Mouse (Mus musculus): ENCODE data around the gene Pde9a.

Gene Pde9a

DNA sequence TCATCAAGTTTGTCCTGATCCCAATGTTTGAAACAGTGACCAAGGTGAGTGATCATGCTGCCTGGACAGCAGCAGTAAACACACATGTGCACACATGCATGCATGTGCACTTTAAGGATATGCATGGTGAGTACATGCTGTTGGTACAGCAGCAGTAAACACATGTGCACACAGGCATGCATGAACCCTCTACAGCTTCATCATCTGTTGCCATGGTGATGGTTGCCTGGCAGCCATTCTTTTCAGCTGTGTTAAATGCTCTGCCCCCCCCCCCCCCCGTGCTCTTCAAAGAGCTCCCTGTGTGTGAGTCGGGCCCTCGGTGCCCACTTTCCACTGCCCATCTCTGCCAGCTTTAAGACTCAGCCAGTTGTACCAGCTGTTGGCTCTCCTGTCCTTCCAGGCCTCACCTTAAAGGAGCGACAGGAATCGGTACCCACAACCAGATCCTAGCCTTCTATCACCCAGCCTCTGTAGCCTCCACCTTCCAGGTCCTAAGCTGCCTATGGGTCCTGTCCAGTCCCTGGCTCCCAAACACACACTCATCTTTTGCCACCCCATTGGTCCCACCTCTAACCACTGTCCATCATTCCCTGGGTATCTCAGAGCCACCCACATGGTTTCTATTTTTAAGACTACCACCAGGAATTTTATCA lies 84.9 kb downstream of the Pde9a start:
- no peak for DNase-seq

DNA sequence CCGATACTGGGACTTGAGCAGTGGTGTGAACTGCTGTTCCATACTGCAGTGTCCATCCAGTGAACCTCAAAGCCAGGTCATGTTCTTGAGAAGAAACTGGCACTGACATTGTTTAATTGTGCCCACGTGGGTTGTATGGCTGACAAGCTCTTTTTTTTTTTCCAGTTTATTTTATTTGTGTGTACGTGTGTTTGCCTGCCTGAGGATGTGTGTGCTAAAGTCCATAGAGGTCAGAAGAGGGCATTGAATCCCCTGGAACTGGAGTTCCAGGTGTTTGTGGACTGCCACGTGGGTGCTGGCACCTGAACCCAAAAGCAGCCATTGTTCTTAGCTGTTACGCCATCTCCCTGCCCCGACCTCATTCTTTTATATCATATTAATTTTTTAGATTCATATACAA lies 88.4 kb downstream of the Pde9a start:
- DNase-seq, result peak; percentile 28

DNA sequence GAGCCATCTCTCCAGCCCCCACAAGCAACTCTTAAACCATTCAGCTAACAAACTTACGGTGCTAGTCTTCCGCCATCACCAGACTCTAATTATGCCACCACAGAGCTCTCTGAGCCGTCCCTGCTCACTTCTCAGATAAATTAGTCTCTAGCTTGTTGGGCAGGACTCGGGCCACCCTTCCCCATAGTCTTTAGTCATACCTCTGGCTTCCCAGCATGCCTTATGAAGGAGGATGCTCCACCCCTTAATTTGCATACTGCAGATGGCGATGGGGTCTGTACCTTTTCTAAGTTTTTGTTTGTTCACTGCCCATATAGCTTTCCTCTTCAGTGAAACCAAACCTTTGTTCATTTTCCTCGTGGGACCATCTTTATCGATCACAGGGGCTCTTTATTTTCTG lies 92.6 kb downstream of the Pde9a start:
- no peak for DNase-seq

DNA sequence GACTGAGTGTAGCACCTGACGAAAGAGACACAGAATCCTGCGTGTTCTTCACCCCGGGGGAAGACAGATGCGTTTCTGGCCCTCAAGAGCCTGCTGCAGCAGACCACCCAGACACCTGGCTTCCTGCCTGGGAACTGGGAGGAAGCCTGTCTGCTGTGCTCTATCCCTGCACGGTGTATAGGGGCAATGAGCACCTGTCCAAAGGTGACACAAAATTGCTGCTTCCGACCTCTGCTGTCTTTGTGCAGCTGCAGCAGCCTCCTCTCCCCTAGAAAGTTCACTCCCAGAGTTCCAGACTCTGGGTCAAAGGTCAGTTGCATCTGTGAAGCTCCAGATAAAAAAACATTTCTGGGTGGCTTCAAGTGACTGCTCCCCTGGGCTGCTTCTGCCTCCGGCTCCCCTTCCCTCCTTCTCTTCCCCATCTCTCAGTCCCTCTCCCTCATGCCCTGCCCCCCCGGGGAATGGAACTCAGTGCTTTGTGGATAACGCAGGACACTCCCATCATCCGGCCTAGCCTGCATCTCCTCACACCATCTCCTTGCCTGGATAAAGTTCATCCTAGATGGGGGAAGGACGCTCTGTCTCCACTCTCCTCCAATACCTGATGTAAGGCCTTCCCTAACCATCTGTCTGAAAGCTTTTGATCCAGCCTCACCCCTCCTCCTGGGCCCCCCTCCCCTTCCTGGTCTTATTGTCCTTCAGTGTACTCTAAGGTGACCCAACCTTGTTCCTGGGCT lies 93.3 kb downstream of the Pde9a start:
- DNase-seq, result peak; percentile 32

DNA sequence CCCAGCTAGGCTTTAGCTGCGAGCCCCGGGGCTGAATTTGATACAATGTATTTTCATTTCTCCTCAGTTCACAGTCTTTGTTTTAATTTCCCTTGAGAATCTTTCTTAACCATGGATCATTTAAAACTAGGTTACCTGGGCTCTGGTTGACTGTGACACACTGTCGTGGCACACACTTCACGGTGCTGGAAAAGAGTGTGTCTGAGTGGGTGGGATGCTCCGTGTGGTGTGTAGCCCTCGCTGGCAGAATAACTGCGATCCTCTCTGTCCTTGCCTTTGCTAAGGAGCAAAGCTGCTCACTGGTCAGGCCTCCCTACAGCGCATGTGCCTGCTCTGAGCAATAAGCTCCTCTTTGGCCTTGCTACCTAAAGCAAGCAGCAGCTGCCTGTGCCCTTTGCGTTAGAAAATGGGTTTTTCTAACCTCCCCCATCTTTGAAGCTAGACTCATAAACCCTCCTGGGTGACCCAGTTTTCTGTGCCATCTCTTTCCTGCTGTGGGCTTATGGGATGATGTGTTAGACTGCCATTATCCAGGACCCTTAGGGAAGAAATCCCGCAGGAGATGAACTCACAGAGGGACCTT lies 100.7 kb downstream of the Pde9a start:
- DNase-seq, result no peak

DNA sequence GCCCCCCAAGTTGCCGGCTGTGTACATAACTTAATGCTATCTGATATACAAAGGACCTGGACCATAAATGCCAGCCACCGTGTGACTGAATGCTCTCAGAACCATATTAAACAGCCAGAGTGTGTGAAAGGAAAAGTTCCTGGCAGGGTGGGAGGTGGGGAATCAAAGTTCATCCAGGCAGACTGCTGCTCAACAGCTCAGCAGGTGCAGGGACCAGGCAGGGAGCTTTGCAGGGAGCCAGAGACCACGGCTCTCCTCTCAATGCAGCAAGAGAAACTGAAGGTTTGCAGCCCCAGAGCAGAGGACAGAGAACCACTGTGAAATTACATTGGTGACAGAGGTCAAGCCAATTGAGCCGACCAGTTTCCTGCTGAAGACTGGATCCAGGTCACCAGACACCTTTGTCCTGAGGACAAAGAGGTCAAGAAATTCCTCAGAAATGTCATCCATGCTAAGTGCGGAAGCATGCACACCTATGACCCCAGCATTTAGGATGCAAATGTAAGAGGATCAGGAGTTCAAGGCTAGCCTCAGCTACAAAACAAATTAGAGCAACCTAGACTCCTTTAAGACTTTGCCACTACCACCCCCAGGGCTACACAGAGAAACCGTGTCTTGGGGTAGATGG lies 101.5 kb downstream of the Pde9a start:
- peak; percentile 50 for DNase-seq

DNA sequence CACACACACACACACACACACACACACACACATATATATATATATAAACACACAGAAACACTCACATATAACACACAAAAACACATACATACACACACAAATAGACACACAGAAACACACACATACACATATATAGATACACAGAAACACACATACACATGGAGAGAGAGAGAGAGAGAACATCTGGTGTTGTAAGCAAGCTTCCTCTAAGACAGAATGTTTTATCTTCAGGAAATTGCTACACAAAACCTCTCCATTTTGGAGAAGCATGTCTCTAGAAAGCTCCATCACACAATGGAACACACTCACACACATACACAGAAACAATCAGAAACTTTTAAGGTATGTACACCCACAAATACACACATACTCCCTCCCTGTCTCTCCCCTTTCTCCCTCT lies 105.3 kb downstream of the Pde9a start:
- DNase-seq, result no peak

DNA sequence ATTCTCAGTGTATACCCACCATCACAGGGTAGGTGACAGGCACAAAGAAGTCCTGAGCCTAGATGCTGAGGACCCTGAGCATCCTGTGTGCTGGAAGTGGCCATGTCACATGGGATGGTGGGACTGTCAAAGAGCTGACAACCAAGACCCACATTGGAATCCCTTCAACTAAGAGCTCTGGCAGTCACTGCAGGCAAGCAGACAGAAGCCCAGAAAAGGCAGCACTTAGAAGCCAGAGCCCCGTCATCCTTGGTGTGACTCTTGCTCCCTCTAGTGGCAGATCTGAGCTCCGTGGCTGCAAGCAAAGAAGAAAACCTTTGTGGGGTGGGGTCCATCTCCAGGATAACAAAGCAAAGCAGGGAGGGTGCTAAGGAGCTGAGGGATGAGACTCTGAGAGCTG lies 106.4 kb downstream of the Pde9a start:
- peak; percentile 79 for DNase-seq

DNA sequence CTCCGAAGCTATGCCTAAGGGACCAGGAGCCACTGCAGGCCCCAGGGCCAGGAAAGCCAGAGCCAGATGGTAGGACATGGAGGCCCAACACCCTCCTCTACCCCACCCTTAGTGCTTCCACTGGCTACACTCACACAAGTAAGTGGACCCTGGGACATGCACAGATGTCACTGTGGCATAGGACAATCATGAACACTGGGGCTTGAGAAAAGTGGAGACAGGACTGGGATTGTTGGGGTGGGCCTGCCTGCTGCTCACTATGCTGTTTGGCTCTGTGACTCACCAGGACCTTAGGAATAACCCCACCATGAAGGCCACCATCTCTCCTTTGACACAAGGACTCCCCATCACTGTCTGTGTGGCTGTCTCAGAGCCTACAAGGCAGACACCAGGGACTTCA lies 109.0 kb downstream of the Pde9a start:
- no peak for DNase-seq

DNA sequence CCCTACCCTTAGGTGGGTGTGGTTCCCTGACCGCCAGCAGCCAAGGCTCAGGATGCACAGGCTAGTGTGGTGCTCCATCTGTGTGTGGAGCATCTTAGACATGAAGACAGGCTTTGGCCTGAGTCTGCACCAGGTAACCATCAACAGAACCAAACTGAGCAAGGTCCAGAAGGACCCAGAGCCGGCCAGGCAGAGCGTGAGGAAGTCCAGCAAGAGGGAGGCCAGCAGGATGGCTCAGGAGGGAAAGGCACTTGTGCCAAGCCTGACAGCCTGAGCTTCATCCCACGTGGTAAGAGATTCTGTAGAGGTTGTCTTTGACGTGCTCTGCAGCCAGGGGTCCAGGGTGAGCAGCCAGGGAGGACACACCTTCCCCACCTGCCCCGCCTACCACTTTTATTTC lies 111.7 kb downstream of the Pde9a start:
- DNase-seq, result no peak

DNA sequence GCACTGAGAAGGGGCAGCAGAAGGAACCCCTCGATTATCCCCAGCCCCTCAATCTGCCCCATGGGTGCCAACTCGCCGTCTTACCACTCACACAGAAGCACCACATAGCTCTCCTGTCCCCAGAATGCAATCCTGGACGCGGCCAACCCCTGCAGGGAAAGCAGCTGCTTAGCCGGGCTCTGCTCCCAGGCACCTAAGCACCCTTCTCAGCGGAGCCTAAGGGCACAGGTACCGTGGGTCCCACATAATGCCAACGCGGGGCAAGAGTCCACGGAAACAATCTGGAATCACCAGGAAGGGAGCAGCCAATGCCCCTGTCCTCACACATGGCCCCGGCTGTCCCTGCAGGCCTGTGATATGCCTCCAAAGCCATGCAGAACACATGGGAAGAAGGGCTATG lies 113.7 kb downstream of the Pde9a start:
- no peak for DNase-seq

DNA sequence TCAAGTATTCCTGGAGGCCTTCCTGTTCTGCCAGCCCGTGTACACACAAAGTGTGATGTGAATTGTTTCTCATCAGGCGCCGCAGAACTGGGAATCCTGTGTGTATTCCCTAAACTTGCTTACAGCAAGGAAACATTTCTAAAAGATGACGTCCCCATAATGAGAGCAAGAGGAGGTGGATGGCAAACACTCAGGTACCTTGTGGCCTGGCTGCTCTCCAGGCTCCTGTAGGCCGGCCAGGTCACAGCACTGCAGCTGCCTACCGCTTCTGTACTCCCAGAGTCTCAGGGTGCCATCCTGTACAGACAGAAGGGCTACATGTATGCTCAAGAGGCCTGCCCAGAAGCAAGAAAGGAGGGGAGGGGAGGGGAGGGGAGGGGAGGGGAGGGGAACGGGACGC lies 114.4 kb downstream of the Pde9a start:
- DNase-seq, result no peak

DNA sequence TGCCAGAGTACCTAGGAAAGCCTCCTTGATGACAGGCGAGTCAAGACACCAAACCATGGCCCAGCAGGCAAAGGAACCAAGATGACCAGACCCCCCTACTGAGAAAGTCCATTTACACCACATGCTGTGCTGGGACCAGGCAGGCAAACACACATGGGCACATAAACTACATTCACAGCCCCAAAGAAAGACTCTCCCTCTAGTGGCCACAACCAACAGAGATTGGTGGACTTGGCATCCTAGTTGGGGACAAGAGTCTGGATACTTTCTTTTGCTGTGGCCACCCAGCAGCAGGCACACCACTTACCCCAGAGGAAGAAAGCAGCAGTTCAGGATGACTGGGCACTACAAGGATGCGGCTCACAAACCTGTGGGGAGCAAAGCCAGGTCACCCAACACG lies 114.9 kb downstream of the Pde9a start:
- DNase-seq, result no peak

DNA sequence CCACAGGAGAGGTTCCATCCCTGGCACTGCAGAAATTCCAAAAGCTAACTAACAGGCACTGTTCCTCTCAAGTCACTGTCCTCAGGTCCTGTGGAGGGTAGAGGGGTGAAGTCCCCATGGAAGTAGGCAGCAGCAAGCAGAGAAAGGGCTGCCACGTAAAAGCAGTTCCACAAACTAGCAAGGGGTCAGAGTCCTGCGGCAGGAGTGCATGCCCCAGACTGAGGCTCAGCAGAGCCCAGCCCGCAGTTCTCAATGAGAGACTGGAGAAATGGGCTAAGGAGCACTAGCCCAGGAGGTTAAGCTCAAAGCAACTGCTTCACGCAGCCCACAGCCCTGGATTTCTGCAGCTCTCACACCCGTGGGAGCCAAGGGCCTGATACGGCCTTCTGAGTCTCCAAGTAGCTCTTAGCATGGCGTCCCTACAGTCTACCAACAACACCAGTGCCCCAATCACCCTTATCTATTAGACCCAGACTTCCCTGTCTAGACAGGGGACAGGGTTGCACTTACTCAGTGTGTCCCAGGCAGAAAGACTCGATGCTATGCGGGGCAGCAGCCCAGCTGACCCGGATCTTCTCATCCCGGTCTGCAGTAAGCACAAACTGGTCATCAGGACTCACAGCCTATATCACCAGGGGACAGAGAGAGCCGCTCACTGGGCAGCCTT lies 116.4 kb downstream of the Pde9a start:
- peak; percentile 60 for DNase-seq

DNA sequence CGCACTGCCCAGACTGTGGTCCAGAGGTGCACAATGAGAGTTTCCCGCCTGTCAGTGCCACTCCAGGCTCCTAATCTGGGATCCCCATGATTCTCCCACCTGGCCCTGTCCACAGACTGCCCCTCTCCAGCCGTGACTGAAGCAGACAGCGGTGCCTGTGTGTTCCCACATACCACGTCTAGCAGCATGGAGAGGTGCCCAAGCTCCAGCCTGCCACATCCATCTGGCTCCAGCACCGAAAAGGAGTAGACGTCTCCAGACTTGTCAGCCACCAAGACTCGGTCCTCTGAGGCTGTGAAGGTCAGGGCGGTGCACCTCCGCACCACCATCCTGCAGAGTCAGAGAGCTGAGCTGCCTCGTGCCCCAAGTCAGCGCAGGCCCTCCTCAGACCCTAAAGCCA lies 117.3 kb downstream of the Pde9a start:
- DNase-seq, result no peak

DNA sequence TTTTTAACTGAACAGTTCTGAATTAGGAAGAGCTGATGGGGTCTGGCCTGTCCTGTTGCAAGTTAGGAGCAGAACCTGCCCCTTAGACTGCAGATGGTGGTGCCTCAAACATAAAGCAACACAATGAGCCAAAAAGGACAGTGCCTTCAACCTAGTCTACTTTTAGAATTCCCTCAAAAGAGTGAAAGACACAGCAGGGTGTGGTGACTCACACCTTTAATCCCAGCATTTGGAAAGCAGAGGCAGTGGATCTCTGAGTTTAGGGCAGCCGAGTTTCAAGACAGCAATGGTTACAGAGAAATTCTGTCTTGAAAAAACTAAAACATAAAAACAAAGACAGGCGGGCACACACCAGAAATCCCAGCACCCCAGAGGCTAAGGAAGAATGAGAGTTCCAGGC lies 117.9 kb downstream of the Pde9a start:
- no peak for DNase-seq

DNA sequence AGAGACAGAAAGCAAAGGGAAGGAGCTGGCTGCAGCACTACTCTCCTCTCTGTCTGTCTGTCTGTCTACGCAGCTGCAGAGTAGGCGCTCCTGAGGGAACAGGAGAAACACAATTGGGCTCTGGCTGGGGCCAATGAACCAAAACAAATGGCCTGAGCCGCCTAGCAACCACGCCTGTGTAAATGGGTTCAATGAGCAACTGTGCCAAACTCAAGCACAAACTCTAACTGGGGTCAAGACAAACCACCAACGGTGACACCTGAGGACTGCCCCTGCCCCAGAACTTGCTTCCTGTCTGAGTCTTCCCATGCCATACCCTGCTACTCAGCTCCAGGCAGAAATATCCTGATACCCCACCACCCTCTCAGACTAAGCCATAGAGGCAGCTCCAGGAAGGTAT lies 119.0 kb downstream of the Pde9a start:
- peak; percentile 95 for DNase-seq

DNA sequence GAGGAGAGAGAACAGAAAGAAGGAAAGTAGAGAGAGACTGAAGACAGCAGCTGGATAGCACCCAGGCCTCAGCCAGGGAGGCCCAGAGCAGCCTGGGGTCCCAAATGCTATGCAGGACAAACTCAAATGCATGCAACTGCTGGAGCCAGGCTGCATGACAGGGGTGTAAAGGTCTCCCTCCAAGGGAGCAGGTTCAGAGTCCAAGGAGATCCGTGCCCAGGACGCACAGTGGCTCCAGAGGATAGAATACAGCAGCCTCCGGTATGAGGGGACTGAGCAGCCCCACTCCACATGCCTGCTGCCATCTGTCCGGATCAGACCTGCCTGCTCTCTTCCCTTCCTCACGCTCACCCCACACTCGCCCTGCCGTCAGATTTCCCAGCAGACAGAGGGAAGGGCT lies 120.3 kb downstream of the Pde9a start:
- peak; percentile 86 for DNase-seq

DNA sequence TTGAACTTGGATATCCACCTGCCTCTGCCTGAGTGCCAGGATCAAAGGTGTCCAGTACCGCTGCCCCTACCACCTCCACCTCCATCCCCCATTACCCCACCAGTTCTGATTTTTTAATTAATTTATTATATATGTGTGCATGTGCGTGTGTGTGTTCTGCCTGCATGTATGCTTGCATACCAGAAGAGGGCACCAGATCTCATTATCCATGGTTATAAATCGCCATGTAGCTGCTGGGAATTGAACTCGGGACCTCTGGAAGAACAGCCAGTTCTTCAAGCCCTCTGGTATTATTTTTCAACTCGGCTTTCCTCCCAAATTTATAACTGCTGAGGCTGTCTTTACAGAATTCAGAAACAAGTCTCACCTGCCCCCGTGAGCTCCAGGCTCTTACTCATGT lies 124.9 kb downstream of the Pde9a start:
- DNase-seq, result no peak

DNA sequence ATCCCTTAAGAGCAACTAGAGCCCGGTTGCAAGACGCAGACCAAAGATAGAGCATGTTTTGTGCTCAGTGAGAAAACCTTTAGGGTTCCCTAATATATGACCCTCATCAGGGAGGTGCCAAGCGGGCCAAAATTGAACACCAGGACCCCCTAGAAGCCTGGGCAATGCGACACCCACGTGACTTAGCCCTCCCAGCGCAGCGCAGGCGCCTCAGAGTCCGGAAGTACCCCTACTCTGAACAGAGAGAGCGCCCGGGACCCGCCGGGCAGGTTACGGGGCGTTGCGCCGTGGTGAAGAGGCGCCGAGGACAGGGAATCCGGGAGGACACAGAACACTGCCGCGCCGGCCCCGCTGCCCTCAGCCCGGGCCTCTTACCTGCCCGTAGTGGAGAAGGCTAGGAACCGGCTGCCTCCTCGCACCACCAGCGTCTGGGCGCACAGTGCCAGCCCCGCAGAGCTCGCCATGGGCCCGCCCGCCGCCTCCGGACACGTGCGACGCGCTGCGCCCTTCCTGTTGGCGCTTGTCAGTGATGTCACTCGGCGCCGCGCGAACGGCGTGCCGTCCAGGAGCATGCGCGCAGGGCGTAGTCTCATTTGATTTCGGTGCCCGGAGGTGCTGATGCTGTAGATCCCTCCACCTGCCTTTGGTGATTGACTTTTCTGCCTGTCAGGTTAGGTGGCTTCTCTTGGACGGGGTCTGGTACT lies 125.9 kb downstream of the Pde9a start:
- peak; percentile 83 for DNase-seq

DNA sequence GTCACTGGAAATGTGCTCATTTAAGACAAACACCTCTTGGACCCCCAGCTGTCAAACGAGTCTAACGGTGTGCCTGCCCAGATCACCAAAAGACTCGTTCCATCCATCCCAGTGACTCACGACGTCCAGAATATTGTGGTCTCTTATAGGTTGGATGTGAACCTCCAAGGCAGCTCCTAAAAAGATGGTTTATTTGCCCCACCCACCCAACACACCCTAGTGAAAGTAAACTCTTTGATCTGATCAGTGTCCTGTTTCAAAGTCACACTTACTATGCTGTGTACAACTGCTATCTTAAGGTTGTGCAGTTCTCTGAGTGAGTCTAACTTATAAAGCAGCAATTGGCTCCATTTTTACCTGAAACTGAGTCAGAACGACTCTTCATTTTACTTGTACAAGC lies 126.6 kb downstream of the Pde9a start:
- DNase-seq, result no peak

DNA sequence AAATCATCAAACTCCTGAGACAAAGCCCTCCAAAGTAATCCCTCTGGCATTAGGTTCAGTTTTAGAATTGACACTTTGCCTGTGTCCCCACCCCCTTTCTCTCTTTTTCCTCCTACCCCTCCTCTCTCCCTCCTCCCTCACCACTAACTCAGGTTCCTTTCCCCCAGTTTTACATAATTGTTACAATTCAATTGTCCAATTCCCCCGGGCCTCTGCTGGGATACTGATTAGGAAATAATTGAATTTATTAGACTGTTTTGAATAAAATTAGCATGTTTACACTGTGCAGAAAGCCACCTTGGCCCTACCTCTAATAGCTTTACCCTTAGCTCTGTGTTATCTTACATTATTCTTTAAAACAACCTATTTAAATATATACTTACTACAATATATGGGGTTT lies 128.7 kb downstream of the Pde9a start:
- no peak for DNase-seq

All from kidney, adult 9 months (tissue).